Mouse (Mus musculus) ES-Bruce4 (cell line): ENCODE data around the gene Atp8a2.

Experiments
- CTCF ChIP-seq: IDR thresholded peaks from one replicate; pipeline ENCODE4 v1.8.1; 2011; ENCODE audit warnings: low read depth, low read length
- POLR2A ChIP-seq: IDR thresholded peaks from one replicate; pipeline ENCODE4 v1.8.1; 2011; ENCODE audit warnings: low read length; ENCODE audit not compliant: insufficient read depth

GRCm38 (mm10) chr14:59632067-59632466, 564.9 kb downstream of the Atp8a2 start:
- TF ChIP-seq POLR2A = no peak
- no peak for TF ChIP-seq CTCF
